Mouse (Mus musculus) stomach, postnatal 0 days (tissue): Measurements from ENCODE around the gene Slc4a2.

Experiments
- CTCF ChIP-seq: IDR thresholded peaks from 2 replicates; pipeline ENCODE4 v1.5.1; 2016; ENCODE audit warnings: antibody characterized with exemption, low read depth, mild to moderate bottlenecking, moderate library complexity
- EP300 ChIP-seq: optimal IDR thresholded peaks from 2 replicates; pipeline ENCODE3; 2016; ENCODE audit warnings: antibody characterized with exemption

DNA sequence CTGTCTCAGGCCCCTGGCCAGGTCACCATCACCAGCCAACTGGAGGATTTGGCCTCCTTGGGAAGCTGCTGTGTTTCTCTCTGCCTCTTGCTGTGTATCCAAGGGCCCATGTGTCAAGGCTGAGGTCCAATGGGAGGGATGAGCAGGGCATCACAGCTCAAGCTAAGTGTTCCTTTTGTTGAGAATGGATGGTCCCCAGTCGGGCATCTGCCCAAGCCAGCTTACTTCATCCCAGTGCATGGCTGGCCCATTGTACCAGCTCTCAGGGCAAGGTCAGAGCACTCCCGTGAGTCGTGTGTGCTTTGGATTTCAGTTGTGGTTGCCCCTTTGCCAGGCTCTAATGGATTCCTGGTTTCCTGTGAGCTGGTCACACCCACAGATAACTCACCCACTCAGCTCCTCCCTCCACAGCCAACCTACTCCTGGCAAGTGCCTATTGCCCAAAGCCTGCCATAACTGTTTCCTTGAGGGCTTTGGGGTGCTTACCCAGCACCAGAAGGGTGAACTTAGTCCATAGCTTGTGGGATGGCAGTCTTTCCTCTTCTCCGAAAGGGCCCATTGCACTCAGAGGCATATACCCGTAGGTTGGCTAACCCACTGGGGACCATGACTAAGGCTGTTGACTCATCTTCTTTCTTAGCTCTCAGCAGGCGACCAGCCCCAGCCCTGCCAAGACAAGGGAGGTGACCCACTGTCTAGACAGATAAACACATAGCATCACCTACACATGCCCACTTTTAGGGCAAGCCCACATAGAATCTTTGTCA is 18.9 kb upstream of the Slc4a2 start:
- no peak for TF ChIP-seq CTCF
- TF ChIP-seq EP300, result no peak
